Mouse (Mus musculus): ENCODE results near the gene Krt27. TPM values are rescaled to one million over a fixed set of nuclear protein-coding genes. Genes with fewer than 3 reads are reported as not detected.

Gene Krt27
- total and polyA plus RNA-seq, 2 experiments from 2014 or later, result not detected

- Histone ChIP-seq H3K36me3 (replicated peaks; ENCODE audit: control insufficient read depth, insufficient read depth, low read length) (no peaks in the 10 kb centered on the region), H3K27me3 (ENCODE audit: control insufficient read depth, insufficient read depth, low read length) (no peaks in the 10 kb centered on the region), H3K4me1 (ENCODE audit: control insufficient read depth, insufficient read depth) (no peaks in the 10 kb centered on the region), H3K4me3 (ENCODE audit: low read depth, low read length) (no peak overlapping the region), H3K4me2 (ENCODE audit: low read depth, low read length) (no peak overlapping the region), H3K27ac (ENCODE audit: low read depth) (no peak overlapping the region), H3K9me3 (replicated peaks; ENCODE audit: control insufficient read depth, low read length) (no peaks in the 10 kb centered on the region), H3K9ac (replicated peaks; ENCODE audit: low read depth, low read length) (no peak overlapping the region)
- DNase-seq (ENCODE audit: low spot score), result no peak
- 36% methylated on average over 10 of the region's 10 CpGs for WGBS
- no peak for TF ChIP-seq CTCF (IDR thresholded peaks at IDR 0.05; ENCODE audit: low read depth)
- no peak for TF ChIP-seq EP300 (IDR thresholded peaks at IDR 0.05; ENCODE audit: low read depth)
- no peak for ATAC-seq (ENCODE audit: insufficient read depth, low read depth)
Measured at GRCm38 (mm10) chr11:99366791-99367190, 15.9 kb upstream of the Krt27 start.

- H3K4me1 ChIP-seq (ENCODE audit: control insufficient read depth, insufficient read depth), result no peaks in the 10 kb centered on the region
- WGBS, result 24% methylated on average over 9 of the region's 9 CpGs
- no peak overlapping the region for H3K9ac ChIP-seq (replicated peaks; ENCODE audit: low read depth, low read length)
- ATAC-seq (ENCODE audit: insufficient read depth, low read depth), result no peak
- H3K27ac ChIP-seq (ENCODE audit: low read depth), result no peak overlapping the region
- no peak overlapping the region for H3K4me2 ChIP-seq (ENCODE audit: low read depth, low read length)
- H3K9me3 ChIP-seq (replicated peaks; ENCODE audit: control insufficient read depth, low read length), result no peaks in the 10 kb centered on the region
- H3K36me3 ChIP-seq (replicated peaks; ENCODE audit: control insufficient read depth, insufficient read depth, low read length), result no peaks in the 10 kb centered on the region
- peak; percentile 13 for DNase-seq (ENCODE audit: low spot score)
- no peaks in the 10 kb centered on the region for H3K27me3 ChIP-seq (ENCODE audit: control insufficient read depth, insufficient read depth, low read length)
- TF ChIP-seq CTCF (IDR thresholded peaks at IDR 0.05; ENCODE audit: low read depth), result peak; percentile 63
- TF ChIP-seq EP300 (IDR thresholded peaks at IDR 0.05; ENCODE audit: low read depth), result no peak
- no peak overlapping the region for H3K4me3 ChIP-seq (ENCODE audit: low read depth, low read length)
Measured at GRCm38 (mm10) chr11:99364412-99364811, 13.5 kb upstream of the Krt27 start.

- Histone ChIP-seq H3K27me3 (ENCODE audit: control insufficient read depth, insufficient read depth, low read length) (no peaks in the 10 kb centered on the region), H3K4me3 (ENCODE audit: low read depth, low read length) (no peak overlapping the region), H3K27ac (ENCODE audit: low read depth) (no peak overlapping the region), H3K4me2 (ENCODE audit: low read depth, low read length) (no peak overlapping the region), H3K36me3 (replicated peaks; ENCODE audit: control insufficient read depth, insufficient read depth, low read length) (no peaks in the 10 kb centered on the region), H3K9ac (replicated peaks; ENCODE audit: low read depth, low read length) (no peak overlapping the region), H3K9me3 (replicated peaks; ENCODE audit: control insufficient read depth, low read length) (no peaks in the 10 kb centered on the region), H3K4me1 (ENCODE audit: control insufficient read depth, insufficient read depth) (no peaks in the 10 kb centered on the region)
- WGBS, result 81% methylated on average over 8 of the region's 8 CpGs
- ATAC-seq (ENCODE audit: insufficient read depth, low read depth), result no peak
- TF ChIP-seq CTCF (IDR thresholded peaks at IDR 0.05; ENCODE audit: low read depth) (no peak), EP300 (IDR thresholded peaks at IDR 0.05; ENCODE audit: low read depth) (no peak)
- no peak for DNase-seq (ENCODE audit: low spot score)
Measured at GRCm38 (mm10) chr11:99361423-99361822, 10.5 kb upstream of the Krt27 start.

GRCm38 (mm10) chr11:99339299-99339847 is 11.5 kb downstream of the Krt27 start:
- Histone ChIP-seq H3K9ac (replicated peaks; ENCODE audit: low read depth, low read length) (no peak overlapping the region), H3K9me3 (replicated peaks; ENCODE audit: control insufficient read depth, low read length) (no peaks in the 10 kb centered on the region), H3K4me1 (ENCODE audit: control insufficient read depth, insufficient read depth) (no peaks in the 10 kb centered on the region), H3K36me3 (replicated peaks; ENCODE audit: control insufficient read depth, insufficient read depth, low read length) (no peaks in the 10 kb centered on the region), H3K4me2 (ENCODE audit: low read depth, low read length) (no peak overlapping the region), H3K27ac (ENCODE audit: low read depth) (no peak overlapping the region), H3K27me3 (ENCODE audit: control insufficient read depth, insufficient read depth, low read length) (no peaks in the 10 kb centered on the region), H3K4me3 (ENCODE audit: low read depth, low read length) (no peak overlapping the region)
- ATAC-seq (ENCODE audit: insufficient read depth, low read depth), result no peak
- 82% methylated on average over 11 of the region's 11 CpGs for WGBS
- TF ChIP-seq EP300 (IDR thresholded peaks at IDR 0.05; ENCODE audit: low read depth), result no peak
- no peak for TF ChIP-seq CTCF (IDR thresholded peaks at IDR 0.05; ENCODE audit: low read depth)
- no peak for DNase-seq (ENCODE audit: low spot score)

GRCm38 (mm10) chr11:99337866-99338265 is 13.0 kb downstream of the Krt27 start, which contains the start of gene Krt26:
Gene Krt26, minus strand, starts transcription at chr11:99337966.
- no peaks in the 10 kb centered on the region for H3K27me3 ChIP-seq (ENCODE audit: control insufficient read depth, insufficient read depth, low read length)
- no peaks in the 10 kb centered on the region for H3K4me1 ChIP-seq (ENCODE audit: control insufficient read depth, insufficient read depth)
- ATAC-seq (ENCODE audit: insufficient read depth, low read depth) (no peak), DNase-seq (ENCODE audit: low spot score) (no peak)
- no peak within 1 kb of the TSS for H3K9ac ChIP-seq (replicated peaks; ENCODE audit: low read depth, low read length)
- WGBS, result 83% methylated on average over 11 of the region's 11 CpGs
- TF ChIP-seq CTCF (IDR thresholded peaks at IDR 0.05; ENCODE audit: low read depth) (no peak), EP300 (IDR thresholded peaks at IDR 0.05; ENCODE audit: low read depth) (no peak)
- no peaks in the 10 kb centered on the region for H3K9me3 ChIP-seq (replicated peaks; ENCODE audit: control insufficient read depth, low read length)
- H3K36me3 ChIP-seq (replicated peaks; ENCODE audit: control insufficient read depth, insufficient read depth, low read length), result no peaks in the 10 kb centered on the region
- H3K4me2 ChIP-seq (ENCODE audit: low read depth, low read length), result no peak within 1 kb of the TSS
- H3K4me3 ChIP-seq (ENCODE audit: low read depth, low read length), result no peak within 1 kb of the TSS
- no peak within 1 kb of the TSS for H3K27ac ChIP-seq (ENCODE audit: low read depth)

GRCm38 (mm10) chr11:99333426-99333825 is 17.5 kb downstream of the Krt27 start:
- Histone ChIP-seq H3K9me3 (replicated peaks; ENCODE audit: control insufficient read depth, low read length) (no peaks in the 10 kb centered on the region), H3K4me2 (ENCODE audit: low read depth, low read length) (no peak overlapping the region), H3K27me3 (ENCODE audit: control insufficient read depth, insufficient read depth, low read length) (no peaks in the 10 kb centered on the region), H3K4me1 (ENCODE audit: control insufficient read depth, insufficient read depth) (no peaks in the 10 kb centered on the region), H3K36me3 (replicated peaks; ENCODE audit: control insufficient read depth, insufficient read depth, low read length) (no peaks in the 10 kb centered on the region), H3K9ac (replicated peaks; ENCODE audit: low read depth, low read length) (no peak overlapping the region), H3K27ac (ENCODE audit: low read depth) (no peak overlapping the region), H3K4me3 (ENCODE audit: low read depth, low read length) (no peak overlapping the region)
- ATAC-seq (ENCODE audit: insufficient read depth, low read depth), result no peak
- no peak for DNase-seq (ENCODE audit: low spot score)
- no peak for TF ChIP-seq CTCF (IDR thresholded peaks at IDR 0.05; ENCODE audit: low read depth)
- TF ChIP-seq EP300 (IDR thresholded peaks at IDR 0.05; ENCODE audit: low read depth), result no peak
- WGBS, result 72% methylated on average over 13 of the region's 13 CpGs

Data from heart, postnatal 0 days (tissue).